25 mouse cellular contexts compared by ENCODE assay signal in the genomic region with DNA sequence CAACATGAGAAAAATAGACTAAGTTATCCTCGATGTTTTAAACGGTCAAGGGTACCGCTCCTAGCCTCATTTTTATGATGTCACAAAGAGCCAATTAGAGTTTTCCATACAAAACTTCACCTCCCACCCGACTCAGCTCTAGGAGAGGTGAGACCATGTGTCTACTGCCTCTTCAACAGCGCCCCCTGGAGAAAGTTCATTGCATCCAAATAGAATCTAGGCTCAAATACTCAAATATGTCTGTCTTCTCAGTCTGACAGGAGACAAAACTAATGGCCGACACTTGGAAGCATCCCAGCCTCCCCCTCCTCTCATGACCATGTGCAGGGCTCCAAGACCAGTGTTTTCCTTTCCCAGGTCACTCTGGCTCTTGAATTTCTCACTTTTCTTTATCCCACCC.
A peak's percentile ranks its signal among the peaks of the same experiment; 100 is the strongest.
DNase-seq lines count a peak whose midpoint lies in the region; ATAC-seq and TF ChIP-seq lines count a peak whose summit lies in the region.
"Had no signal": no experiment of that assay in that cellular context is flagged by ENCODE, and none has a peak within 500 bp of the region (broad histone marks: within the 10 kb centered on the region; RNA-seq: fewer than 3 reads in every experiment).

No protein-coding gene starts in this region.

- H3K9ac ChIP-seq in hindbrain, postnatal 0 days (replicated peaks; ENCODE audit: low read length): no peak overlapping the region
- H3K9ac ChIP-seq in hindbrain, embryonic 16.5 days (ENCODE audit: low read depth, low read length): no peak overlapping the region
- H3K9ac ChIP-seq in midbrain, embryonic 15.5 days: no peak overlapping the region
- no peak overlapping the region for H3K9ac ChIP-seq in midbrain, embryonic 16.5 days (ENCODE audit: low read depth, low read length)
- H3K9ac ChIP-seq: forebrain, embryonic 12.5 days; heart, embryonic 15.5 days; liver, embryonic 12.5 days; lung, embryonic 15.5 days; midbrain, embryonic 12.5 days; stomach, embryonic 15.5 days had no signal

- no peak overlapping the region for H3K4me3 ChIP-seq in hindbrain, postnatal 0 days (ENCODE audit: low read length)
- H3K4me3 ChIP-seq in hindbrain, embryonic 16.5 days (ENCODE audit: low read length): no peak overlapping the region
- H3K4me3 ChIP-seq in midbrain, embryonic 15.5 days: no peak overlapping the region
- H3K4me3 ChIP-seq in midbrain, embryonic 16.5 days (ENCODE audit: low read depth, low read length): no peak overlapping the region
- H3K4me3 ChIP-seq: forebrain, embryonic 12.5 days; heart, adult 2 months; heart, embryonic 15.5 days; liver, embryonic 12.5 days; lung, embryonic 15.5 days; midbrain, embryonic 12.5 days; stomach, embryonic 15.5 days had no signal

- H3K27ac ChIP-seq in hindbrain, postnatal 0 days: no peak overlapping the region
- H3K27ac ChIP-seq in hindbrain, embryonic 16.5 days (ENCODE audit: low read depth, low read length): no peak overlapping the region
- H3K27ac ChIP-seq in midbrain, embryonic 15.5 days: peak overlapping the region; percentile 5
- H3K27ac ChIP-seq in midbrain, embryonic 16.5 days (ENCODE audit: low read length): no peak overlapping the region
- H3K27ac ChIP-seq: forebrain, embryonic 12.5 days; heart, adult 2 months; heart, embryonic 15.5 days; liver, embryonic 12.5 days; lung, embryonic 15.5 days; macrophage; midbrain, embryonic 12.5 days; stomach, embryonic 15.5 days had no signal

- no peaks in the 10 kb centered on the region for H3K36me3 ChIP-seq in hindbrain, postnatal 0 days (ENCODE audit: insufficient read depth, low read length)
- H3K36me3 ChIP-seq in hindbrain, embryonic 16.5 days (ENCODE audit: control insufficient read depth, insufficient read depth, low read length): no peaks in the 10 kb centered on the region
- H3K36me3 ChIP-seq in midbrain, embryonic 15.5 days (replicated peaks): no peaks in the 10 kb centered on the region
- H3K36me3 ChIP-seq in midbrain, embryonic 16.5 days (ENCODE audit: control insufficient read depth, insufficient read depth, low read length): no peaks in the 10 kb centered on the region
- H3K36me3 ChIP-seq: forebrain, embryonic 12.5 days; heart, embryonic 15.5 days; liver, embryonic 12.5 days; lung, embryonic 15.5 days; midbrain, embryonic 12.5 days; stomach, embryonic 15.5 days had no signal

- no peaks in the 10 kb centered on the region for H3K27me3 ChIP-seq in hindbrain, postnatal 0 days (ENCODE audit: insufficient read depth, low read length)
- H3K27me3 ChIP-seq in hindbrain, embryonic 16.5 days (replicated peaks; ENCODE audit: control insufficient read depth, insufficient read depth, low read length): no peaks in the 10 kb centered on the region
- H3K27me3 ChIP-seq in midbrain, embryonic 15.5 days (replicated peaks): no peaks in the 10 kb centered on the region
- no peaks in the 10 kb centered on the region; the same call in 1 of the 2 replicates for H3K27me3 ChIP-seq in midbrain, embryonic 16.5 days (ENCODE audit: control insufficient read depth, insufficient read depth, low read depth, low read length)
- H3K27me3 ChIP-seq: lung, embryonic 15.5 days; stomach, embryonic 15.5 days had no signal

- no peak for ATAC-seq in hindbrain, postnatal 0 days
- no peak for ATAC-seq in hindbrain, embryonic 16.5 days
- no peak for ATAC-seq in midbrain, embryonic 15.5 days (replicated peaks)
- no peak for ATAC-seq in midbrain, embryonic 16.5 days
- ATAC-seq: liver, embryonic 12.5 days; Patski had no signal

- H3K9me3 ChIP-seq in hindbrain, postnatal 0 days (ENCODE audit: low read length): no peaks in the 10 kb centered on the region
- no peaks in the 10 kb centered on the region for H3K9me3 ChIP-seq in hindbrain, embryonic 16.5 days (ENCODE audit: control insufficient read depth, low read length)
- no peaks in the 10 kb centered on the region for H3K9me3 ChIP-seq in midbrain, embryonic 15.5 days
- no peaks in the 10 kb centered on the region for H3K9me3 ChIP-seq in midbrain, embryonic 16.5 days (replicated peaks; ENCODE audit: control insufficient read depth, low read length, poor library complexity, severe bottlenecking)
- H3K9me3 ChIP-seq: heart, embryonic 15.5 days; lung, embryonic 15.5 days; stomach, embryonic 15.5 days had no signal

- H3K4me2 ChIP-seq in hindbrain, postnatal 0 days (ENCODE audit: low read depth, low read length): no peak overlapping the region
- H3K4me2 ChIP-seq in hindbrain, embryonic 16.5 days (ENCODE audit: low read length): no peak overlapping the region
- no peak overlapping the region for H3K4me2 ChIP-seq in midbrain, embryonic 15.5 days
- no peak overlapping the region for H3K4me2 ChIP-seq in midbrain, embryonic 16.5 days (ENCODE audit: low read length)
- H3K4me2 ChIP-seq: forebrain, embryonic 12.5 days; heart, embryonic 15.5 days; liver, embryonic 12.5 days; lung, embryonic 15.5 days; midbrain, embryonic 12.5 days; stomach, embryonic 15.5 days had no signal

- WGBS in hindbrain, postnatal 0 days: 51% methylated on average over 6 of the region's 6 CpGs
- 54% methylated on average over 6 of the region's 6 CpGs for WGBS in hindbrain, embryonic 16.5 days
- 54% methylated on average over 6 of the region's 6 CpGs for WGBS in midbrain, embryonic 15.5 days
- 60% methylated on average over 6 of the region's 6 CpGs for WGBS in midbrain, embryonic 16.5 days

- DNase-seq in hindbrain, postnatal 0 days (ENCODE audit: low spot score): peak; percentile 56
- peak; percentile 75 for DNase-seq in R1 (ENCODE audit: low read depth, low spot score)
- DNase-seq in spleen, adult 12 weeks (ENCODE audit: low spot score): no peak
- DNase-seq in natural killer cell, adult 2 months (ENCODE audit: low spot score in 2 of 2): no peak
- DNase-seq: adrenal gland, postnatal 14 days; cerebellum, adult 2 months; gastrocnemius, postnatal 14 days; heart, adult 2 months; heart, postnatal 4 days; kidney, adult 18-20 months; kidney, postnatal 14 days; right cerebral cortex, postnatal 14 days; thymus, adult 18-20 months; thymus, postnatal 4 days had no signal

- peak; percentile 49 for TF ChIP-seq CTCF in hindbrain, postnatal 0 days (IDR thresholded peaks at IDR 0.05; ENCODE audit: low read depth)

- H3K4me1 ChIP-seq in hindbrain, postnatal 0 days (ENCODE audit: insufficient read depth, low read length): no peaks in the 10 kb centered on the region
- H3K4me1 ChIP-seq in hindbrain, embryonic 16.5 days (ENCODE audit: control insufficient read depth, insufficient read depth, low read depth, low read length): peaks cover 2% of the 10 kb centered on the region; the same call in 1 of the 2 replicates
- H3K4me1 ChIP-seq in midbrain, embryonic 15.5 days: peaks cover 22% of the 10 kb centered on the region
- peaks cover 14% of the 10 kb centered on the region; the same call in 1 of the 2 replicates for H3K4me1 ChIP-seq in midbrain, embryonic 16.5 days (ENCODE audit: control insufficient read depth, insufficient read depth, low read length)
- H3K4me1 ChIP-seq: liver, embryonic 12.5 days; lung, embryonic 15.5 days; stomach, embryonic 15.5 days had no signal

Comparison
In these comparisons a context has a peak if more than half of its experiments do, and no peak if none do; other contexts are left out.
1. DNase-seq: peak in hindbrain, postnatal 0 days (single experiment) and R1 (single experiment); none in spleen, adult 12 weeks (single experiment) and natural killer cell, adult 2 months (0 of 2).